Mouse (Mus musculus): ENCODE measurements around the gene Rgn.

Rgn gene

GRCm38 (mm10) chrX:20549532-20549931 lies at the start of gene Rgn:
TSS of gene Rgn (plus strand) at chrX:20549787.
- no peak for DNase-seq (ENCODE audit: low read depth, low spot score)

DNA sequence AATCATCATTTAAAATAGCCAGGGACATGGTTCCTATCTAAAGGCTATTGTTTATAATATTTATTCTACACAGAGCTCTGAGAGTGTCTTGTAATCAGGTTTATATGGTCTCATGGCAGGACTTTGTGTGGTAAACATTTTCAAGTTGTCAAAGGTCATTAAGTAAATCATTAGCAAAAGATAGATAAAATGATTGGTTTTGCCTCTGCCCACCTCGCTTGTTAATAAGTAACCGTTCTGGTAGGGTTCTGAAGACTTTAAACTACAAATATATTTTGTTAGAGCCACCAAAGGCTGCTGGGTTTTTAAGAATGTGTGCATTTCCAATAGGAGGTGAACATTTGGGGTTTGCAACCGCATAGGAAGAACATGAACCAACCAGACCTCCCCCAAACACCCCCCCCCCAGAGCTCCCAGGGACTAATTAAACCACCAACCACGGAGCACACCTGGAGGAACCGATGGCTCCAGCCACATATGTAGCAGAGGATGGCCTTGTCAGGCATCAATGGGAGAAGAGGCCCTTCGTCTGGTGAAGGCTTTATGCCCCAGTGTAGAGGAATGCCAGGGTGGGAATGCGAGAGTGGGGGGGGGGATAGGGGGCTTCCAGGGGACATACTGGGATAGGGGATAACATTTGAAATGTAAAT lies 29.2 kb upstream of the Rgn start:
- DNase-seq (ENCODE audit: low read depth, low spot score) = no peak

DNA sequence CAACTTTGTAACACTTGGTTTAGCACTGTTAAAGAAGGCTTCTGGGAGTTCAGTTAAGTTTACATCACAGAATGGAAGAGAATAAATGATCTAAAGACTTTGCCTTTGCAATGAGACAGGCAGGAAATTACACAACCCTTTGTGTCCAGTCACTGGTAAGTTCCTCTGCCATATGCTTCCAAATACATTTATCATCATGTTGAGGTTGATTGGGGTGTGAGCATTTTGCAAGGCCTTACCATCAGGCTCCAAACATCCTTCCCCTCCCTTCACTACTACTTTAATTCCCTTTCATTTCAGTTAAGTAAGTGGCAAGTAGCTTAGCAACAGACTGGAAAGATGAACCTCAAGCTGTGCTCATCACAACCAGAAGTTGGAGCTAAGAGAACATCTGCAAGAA lies 28.0 kb upstream of the Rgn start:
- DNase-seq (ENCODE audit: low read depth, low spot score) = no peak

- DNase-seq (ENCODE audit: low read depth, low spot score) = no peak
Measured at GRCm38 (mm10) chrX:20532621-20533020, 17.0 kb upstream of the Rgn start.

- no peak for DNase-seq (ENCODE audit: low read depth, low spot score)
Measured at GRCm38 (mm10) chrX:20543867-20544266, 5.7 kb upstream of the Rgn start.

DNA sequence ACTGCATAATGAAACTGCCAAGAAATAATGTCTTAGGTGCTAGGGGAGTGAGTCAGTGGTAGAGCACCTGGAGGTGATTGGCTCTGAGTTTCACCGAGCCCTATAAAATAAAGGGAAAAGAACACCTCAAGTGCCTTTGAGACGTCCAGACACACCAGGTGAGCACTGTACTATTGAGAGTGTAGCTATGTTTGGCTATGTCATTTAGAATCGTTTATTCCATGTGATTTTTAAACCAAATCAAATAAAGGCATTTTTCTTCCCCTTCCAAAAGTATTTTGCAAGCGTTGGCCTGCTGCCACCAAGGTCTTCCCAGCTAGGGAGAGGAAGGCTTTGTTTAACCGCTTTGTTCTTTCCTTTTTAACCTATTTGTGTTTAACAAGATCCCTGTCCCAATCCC lies 2.0 kb upstream of the Rgn start:
- DNase-seq (ENCODE audit: low read depth, low spot score) = no peak

DNA sequence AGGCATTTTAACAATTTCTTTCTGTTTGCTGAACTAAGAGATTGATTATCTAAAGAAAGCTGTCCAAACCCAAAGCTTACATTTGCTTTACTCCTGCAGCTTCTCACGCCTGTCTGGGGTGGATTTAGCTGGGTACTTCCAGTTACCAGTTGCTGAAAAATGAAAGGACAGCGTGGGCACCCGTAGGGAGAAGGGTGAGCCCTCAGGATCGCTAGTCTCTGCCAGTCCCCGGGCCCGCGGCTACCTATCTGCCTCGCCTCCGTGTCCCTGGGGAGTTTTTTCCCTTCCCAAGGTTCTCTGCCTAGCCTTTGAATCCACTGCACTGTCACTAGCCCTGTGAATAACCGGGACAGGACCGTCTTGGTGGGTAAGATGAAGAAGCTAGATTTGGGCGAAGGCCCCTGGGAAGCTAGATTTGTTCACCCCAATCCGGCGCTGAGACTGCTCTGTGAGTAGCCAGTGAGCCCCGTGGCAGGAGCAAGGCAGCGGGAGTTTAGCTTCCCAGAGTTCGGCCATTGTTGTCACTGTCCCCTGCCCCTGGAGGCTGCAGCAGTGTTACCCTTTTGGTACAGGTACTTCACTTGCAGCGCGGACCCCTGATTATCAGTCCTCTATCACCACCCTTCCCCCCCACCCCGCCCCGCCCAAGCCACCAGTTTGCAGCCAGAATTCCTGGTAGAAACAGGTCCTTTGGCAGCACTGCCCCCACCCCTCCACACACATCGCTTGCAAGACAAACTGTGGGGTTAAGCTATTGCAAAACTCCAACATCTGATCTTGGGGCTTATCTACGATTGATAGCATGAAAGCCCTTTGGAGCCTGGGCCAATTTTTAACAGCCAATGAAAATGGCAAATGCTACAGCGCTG lies 1.3 kb upstream of the Rgn start:
- DNase-seq (ENCODE audit: low read depth, low spot score) = no peak

- no peak for DNase-seq (ENCODE audit: low read depth, low spot score)
Measured at GRCm38 (mm10) chrX:20548880-20549440, 627 bp upstream of the Rgn start.

DNA sequence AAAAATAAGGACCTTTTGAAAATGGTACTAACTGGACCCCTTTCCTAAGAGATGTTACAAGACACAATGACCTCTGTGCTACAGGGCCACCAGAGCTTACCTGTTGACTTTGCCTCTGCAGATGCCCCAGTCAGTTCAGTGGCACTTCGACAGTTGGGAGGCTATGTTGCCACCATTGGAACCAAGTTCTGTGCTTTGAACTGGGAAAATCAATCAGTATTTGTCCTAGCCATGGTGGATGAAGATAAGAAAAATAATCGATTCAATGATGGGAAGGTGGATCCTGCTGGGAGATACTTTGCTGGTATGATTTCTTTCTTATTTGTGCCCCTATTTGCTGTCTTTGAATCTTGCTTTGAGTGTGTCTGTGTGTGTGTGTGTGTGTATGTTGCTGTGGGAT lies 2.6 kb downstream of the Rgn start:
- no peak for DNase-seq (ENCODE audit: low read depth, low spot score)

- DNase-seq (ENCODE audit: low read depth, low spot score) = no peak
Measured at GRCm38 (mm10) chrX:20561846-20562245, 12.3 kb downstream of the Rgn start.

- no peak for DNase-seq (ENCODE audit: low read depth, low spot score)
Measured at GRCm38 (mm10) chrX:20563941-20564340, 14.4 kb downstream of the Rgn start.

DNA sequence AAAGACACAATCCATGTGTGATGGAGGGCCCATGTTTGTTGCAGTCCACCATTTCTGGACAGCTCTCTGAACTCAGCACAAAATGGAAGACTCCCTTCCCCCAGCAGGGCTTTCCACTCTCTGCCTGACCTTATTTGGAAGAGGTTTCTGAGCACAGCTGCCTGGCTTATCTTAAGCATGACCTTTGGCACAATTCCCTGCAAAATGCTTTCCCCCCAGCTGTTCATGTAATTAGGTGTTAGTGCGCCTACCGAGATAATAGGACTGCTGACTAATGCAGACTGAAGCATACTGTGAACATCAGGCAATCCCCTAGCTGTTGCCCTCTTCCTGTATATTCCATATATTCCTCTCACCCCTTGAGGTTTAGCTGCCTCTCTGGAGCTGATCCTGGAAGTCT lies 21.4 kb downstream of the Rgn start:
- no peak for DNase-seq (ENCODE audit: low read depth, low spot score)

DNA sequence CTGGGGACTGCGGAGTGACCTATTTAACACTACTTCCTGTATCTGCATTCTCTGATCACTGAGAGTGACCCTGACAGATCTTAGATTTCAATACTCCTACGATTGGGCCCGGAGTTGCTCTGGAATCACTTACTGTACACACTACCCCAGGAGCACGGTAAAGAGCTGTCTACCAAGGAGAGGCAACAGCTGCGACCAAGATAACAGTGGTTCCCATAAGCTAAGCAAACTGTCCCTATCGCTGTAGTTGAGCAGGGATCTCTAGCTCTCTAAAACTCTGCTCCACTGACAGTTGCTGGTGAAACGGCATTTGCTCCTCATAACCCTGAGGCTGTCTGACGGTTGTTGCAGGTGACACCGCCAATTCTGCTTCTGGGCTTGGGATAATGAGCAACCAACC lies 23.1 kb downstream of the Rgn start:
- no peak for DNase-seq (ENCODE audit: low read depth, low spot score)

GRCm38 (mm10) chrX:20573927-20574326 lies 24.3 kb downstream of the Rgn start:
- no peak for DNase-seq (ENCODE audit: low read depth, low spot score)

DNA sequence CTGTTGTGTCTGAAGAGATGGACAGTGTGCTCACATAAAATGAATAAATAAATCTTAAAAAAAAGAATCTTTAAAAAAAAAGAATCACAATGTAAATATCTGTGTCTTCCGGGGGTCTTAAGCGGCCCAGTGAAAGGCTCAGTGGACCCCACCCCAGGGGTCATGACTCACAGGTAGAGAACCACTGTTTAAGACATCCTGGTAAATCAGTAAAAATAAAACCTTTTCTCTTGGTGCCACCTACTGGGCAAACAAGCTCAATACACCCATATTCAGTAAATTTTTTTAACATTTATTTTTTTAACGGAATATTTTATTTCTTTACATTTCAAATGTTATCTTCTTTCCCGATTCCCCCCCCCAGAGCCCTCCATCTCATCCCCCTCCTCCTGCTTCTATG lies 38.4 kb downstream of the Rgn start:
- no peak for DNase-seq (ENCODE audit: low read depth, low spot score)

- no peak for DNase-seq (ENCODE audit: low read depth, low spot score)
Measured at GRCm38 (mm10) chrX:20608500-20608899, 58.9 kb downstream of the Rgn start.
